Mouse (Mus musculus) CH12.LX (cell line): Measurements from ENCODE around the gene Hebp1. TPM values are rescaled to one million over a fixed set of nuclear protein-coding genes. Genes with fewer than 3 reads are reported as not detected.

Experiments used
- DNase-seq: peaks from one replicate; pipeline ENCODE4 v3.0.0-alpha.2; 2013; ENCODE audit errors: extremely low read depth
- H3K27ac ChIP-seq: 2 replicates; pipeline ENCODE4 v1.5.1; 2012; ENCODE audit warnings: low read depth, mild to moderate bottlenecking, control low read depth, moderate library complexity; ENCODE audit not compliant: insufficient read depth
- H3K27me3 ChIP-seq: replicated peaks from 2 replicates; pipeline ENCODE3; 2012; ENCODE audit warnings: inconsistent platforms
- H3K36me3 ChIP-seq, 2 experiments: replicated peaks in 1 of 2; 2 replicates each; pipeline versions ENCODE3 to v1.6.1; 2012; ENCODE audit warnings: inconsistent platforms in 1 of 2, low read length in 1 of 2, mild to moderate bottlenecking in 1 of 2, mixed read lengths in 1 of 2, moderate library complexity in 1 of 2; ENCODE audit not compliant: control insufficient read depth in 1 of 2, insufficient read depth in 1 of 2
- H3K4me1 ChIP-seq, 2 experiments: 2 replicates each; pipeline ENCODE4 v1.6.1; 2012; ENCODE audit warnings: inconsistent platforms in 1 of 2, moderate library complexity in 1 of 2; ENCODE audit not compliant: insufficient read depth in 2 of 2, control insufficient read depth in 1 of 2
- H3K4me2 ChIP-seq: 2 replicates; pipeline ENCODE4 v1.6.1; 2012; ENCODE audit warnings: low read depth, mild to moderate bottlenecking, control low read depth; ENCODE audit not compliant: poor library complexity, insufficient read depth, severe bottlenecking
- H3K4me3 ChIP-seq, 3 experiments: fragments of 150-350 bp in 1 of 3; sonication (generic) in 1 of 3; replicated peaks in 1 of 3; 2 replicates each; pipeline versions ENCODE3 to v1.5.1; 2011 to 2012; ENCODE audit warnings: low read depth in 2 of 3, low read length in 2 of 3, mild to moderate bottlenecking in 2 of 3, moderate library complexity in 2 of 3, control low read depth in 1 of 3, improper control_type of control experiment in 1 of 3, inconsistent platforms in 1 of 3, mixed read lengths in 1 of 3; ENCODE audit not compliant: poor library complexity in 1 of 3
- H3K79me2 ChIP-seq: replicated peaks from 2 replicates; pipeline ENCODE4 v1.6.1; 2012; ENCODE audit warnings: mild to moderate bottlenecking, moderate library complexity; ENCODE audit not compliant: control insufficient read depth, poor library complexity, insufficient read depth, severe bottlenecking; ENCODE audit errors: extremely low read depth
- H3K9ac ChIP-seq: 2 replicates; pipeline ENCODE4 v1.6.1; 2012; ENCODE audit warnings: low read depth, mild to moderate bottlenecking, control low read depth, moderate library complexity; ENCODE audit not compliant: insufficient read depth
- H3K9me3 ChIP-seq: replicated peaks from 2 replicates; pipeline ENCODE3; 2012; ENCODE audit warnings: low read length, inconsistent platforms, mixed read lengths
- BHLHE40 ChIP-seq: IDR thresholded peaks from 2 replicates; pipeline ENCODE4 v1.6.1; 2011; ENCODE audit warnings: mild to moderate bottlenecking, low read depth, low read length, improper control_type of control experiment
- CHD1 ChIP-seq: IDR thresholded peaks from 2 replicates; pipeline ENCODE4 v1.6.1; 2012; ENCODE audit warnings: low read depth, low read length, improper control_type of control experiment, inconsistent platforms
- E2F4 ChIP-seq: IDR thresholded peaks from 2 replicates; pipeline ENCODE4 v1.6.1; 2011; ENCODE audit warnings: low read depth, low read length, improper control_type of control experiment; ENCODE audit not compliant: insufficient replicate concordance
- ELF1 ChIP-seq: IDR thresholded peaks from 2 replicates; pipeline ENCODE4 v1.6.1; 2014; ENCODE audit warnings: low read depth, mild to moderate bottlenecking, inconsistent platforms, low read length, improper control_type of control experiment
- IRF4 ChIP-seq: IDR thresholded peaks from 2 replicates; pipeline ENCODE4 v1.6.1; 2014; ENCODE audit warnings: low read depth, mild to moderate bottlenecking, inconsistent platforms, low read length, improper control_type of control experiment
- JUND ChIP-seq: conservative IDR thresholded peaks from 2 replicates; pipeline ENCODE4 v1.6.1; 2011; ENCODE audit warnings: low read depth, low read length, improper control_type of control experiment
- KAT2A ChIP-seq: IDR thresholded peaks from 2 replicates; pipeline ENCODE4 v1.6.1; 2012; ENCODE audit warnings: low read length, improper control_type of control experiment, inconsistent platforms; ENCODE audit not compliant: insufficient replicate concordance
- MAFK ChIP-seq: IDR thresholded peaks from 2 replicates; pipeline ENCODE4 v1.6.1; 2011; ENCODE audit warnings: low read length, improper control_type of control experiment; ENCODE audit not compliant: insufficient replicate concordance
- MAX ChIP-seq: IDR thresholded peaks from 2 replicates; pipeline ENCODE4 v1.6.1; 2011; ENCODE audit warnings: low read length, improper control_type of control experiment
- MAZ ChIP-seq: IDR thresholded peaks from 2 replicates; pipeline ENCODE4 v1.6.1; 2012; ENCODE audit warnings: low read depth, mild to moderate bottlenecking, inconsistent platforms, low read length, improper control_type of control experiment, moderate library complexity
- MEF2A ChIP-seq: IDR thresholded peaks from 2 replicates; pipeline ENCODE4 v1.6.1; 2014; ENCODE audit warnings: low read depth, mild to moderate bottlenecking, inconsistent platforms, low read length, improper control_type of control experiment, borderline replicate concordance
- POLR2A ChIP-seq: IDR thresholded peaks from 2 replicates; pipeline ENCODE4 v1.6.1; 2011; ENCODE audit warnings: low read depth, mild to moderate bottlenecking, improper control_type of control experiment, low read length
- POLR2AphosphoS2 ChIP-seq: IDR thresholded peaks from 2 replicates; pipeline ENCODE4 v1.6.1; 2011; ENCODE audit warnings: low read depth, low read length, improper control_type of control experiment
- SIN3A ChIP-seq: IDR thresholded peaks from 2 replicates; pipeline ENCODE4 v1.6.1; 2012; ENCODE audit warnings: low read length, improper control_type of control experiment, inconsistent platforms
- TBP ChIP-seq: conservative IDR thresholded peaks from 2 replicates; pipeline ENCODE4 v1.6.1; 2011; ENCODE audit warnings: low read depth, low read length, improper control_type of control experiment
- UBTF ChIP-seq: IDR thresholded peaks from 2 replicates; pipeline ENCODE4 v1.6.1; 2012; ENCODE audit warnings: low read depth, mild to moderate bottlenecking, inconsistent platforms, low read length, improper control_type of control experiment, moderate library complexity
- USF1 ChIP-seq: IDR thresholded peaks from 2 replicates; pipeline ENCODE4 v1.6.1; 2014; ENCODE audit warnings: low read depth, mild to moderate bottlenecking, inconsistent platforms, low read length, improper control_type of control experiment
- USF2 ChIP-seq: conservative IDR thresholded peaks from 2 replicates; pipeline ENCODE4 v1.6.1; 2011; ENCODE audit warnings: low read depth, low read length, improper control_type of control experiment
- ZKSCAN1 ChIP-seq: IDR thresholded peaks from 2 replicates; pipeline ENCODE4 v1.6.1; 2012; ENCODE audit warnings: low read depth, inconsistent platforms, low read length, improper control_type of control experiment, borderline replicate concordance
- ZMIZ1 ChIP-seq: IDR thresholded peaks from 2 replicates; pipeline ENCODE4 v1.6.1; 2012; ENCODE audit warnings: low read depth, mild to moderate bottlenecking, inconsistent platforms, low read length, improper control_type of control experiment
- dilution Hi-C: fragments of 300-500 bp; cut with MboI; formaldehyde crosslinking; loops from 2 replicates; pipeline ENCODE4 v1.14.3; 2020; ENCODE audit warnings: low sequenced_read_pairs; ENCODE audit not compliant: extremely low pct_unique_long_range_greater_than_20kb, extremely low pct_ligation_motif_present
- in situ Hi-C: fragments of 300-500 bp; cut with MboI; formaldehyde crosslinking; loops from 3 replicates; pipeline ENCODE4 v1.14.3; 2019; ENCODE audit warnings: low sequenced_read_pairs, low pct_ligation_motif_present, low pct_unique_long_range_greater_than_20kb, mixed read lengths
- polyA plus RNA-seq: library from polyadenylated mRNA; unstranded; fragments of >175 nt; gene quantifications from 2 replicates; pipeline ENCODE4 v1.2.1, GENCODE M21; 2012; ENCODE audit warnings: low read depth; ENCODE audit not compliant: insufficient read length
- total RNA-seq, 2 experiments: library from RNA; depleted of rRNA; stranded (reverse); fragments of 300-350 nt in 1 of 2; fragments of >200 nt in 1 of 2; gene quantifications; 2 replicates each; pipeline ENCODE4 v1.2.3; 2012 to 2014

Hebp1 gene
- total and polyA plus RNA-seq, 3 experiments, result not detected

DNA sequence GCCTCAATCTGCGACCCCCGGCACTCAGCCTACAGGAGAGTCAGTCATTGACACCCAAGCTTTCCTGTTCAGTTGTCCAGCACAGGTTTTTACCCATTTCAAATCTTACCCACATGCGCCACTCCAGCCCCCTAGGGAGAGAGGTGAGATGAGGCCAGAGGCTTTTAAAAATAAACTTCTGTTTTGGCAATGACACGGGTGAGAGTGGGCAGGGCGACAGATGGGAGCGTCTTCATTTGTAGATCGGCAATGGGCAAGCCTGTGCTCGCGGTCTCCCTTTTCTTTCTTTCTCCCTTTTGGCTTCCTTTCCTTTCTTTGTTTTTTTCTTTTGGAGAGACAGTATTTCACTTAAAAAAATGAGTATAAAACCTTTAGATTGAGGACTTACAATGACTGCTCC lies 64.3 kb downstream of the Hebp1 start:
- no peaks in the 10 kb centered on the region for H3K36me3 ChIP-seq
- in situ Hi-C loops, result no loop called here
- H3K9me3 ChIP-seq, result no peaks in the 10 kb centered on the region
- H3K27me3 ChIP-seq, result peaks cover 13% of the 10 kb centered on the region
- no peak overlapping the region for H3K4me3 ChIP-seq
- dilution Hi-C loops, result no loop called here
- H3K9ac ChIP-seq, result no peak overlapping the region
- no peak overlapping the region for H3K27ac ChIP-seq
- H3K79me2 ChIP-seq, result no peaks in the 10 kb centered on the region
- no peak for TF ChIP-seq ELF1
- TF ChIP-seq MAX, result no peak
- no peak for TF ChIP-seq SIN3A
- TF ChIP-seq ZKSCAN1, result no peak
- no peak for TF ChIP-seq ZMIZ1
- no peak for TF ChIP-seq MEF2A
- TF ChIP-seq USF2, result no peak
- no peak for TF ChIP-seq E2F4
- no peak for TF ChIP-seq IRF4
- TF ChIP-seq UBTF, result no peak
- TF ChIP-seq BHLHE40, result no peak
- no peak for TF ChIP-seq JUND
- no peak for TF ChIP-seq CHD1
- no peak for TF ChIP-seq MAZ
- no peak for TF ChIP-seq TBP
- no peak for TF ChIP-seq USF1
- TF ChIP-seq POLR2AphosphoS2, result no peak
- TF ChIP-seq POLR2A, result no peak
- H3K4me2 ChIP-seq, result no peak overlapping the region
- no peak for DNase-seq
- H3K4me1 ChIP-seq, result 0 out of 4 replicates have a peak, but pooled peaks cover 0 to 2% of the 10 kb centered on the region in 2 experiments

DNA sequence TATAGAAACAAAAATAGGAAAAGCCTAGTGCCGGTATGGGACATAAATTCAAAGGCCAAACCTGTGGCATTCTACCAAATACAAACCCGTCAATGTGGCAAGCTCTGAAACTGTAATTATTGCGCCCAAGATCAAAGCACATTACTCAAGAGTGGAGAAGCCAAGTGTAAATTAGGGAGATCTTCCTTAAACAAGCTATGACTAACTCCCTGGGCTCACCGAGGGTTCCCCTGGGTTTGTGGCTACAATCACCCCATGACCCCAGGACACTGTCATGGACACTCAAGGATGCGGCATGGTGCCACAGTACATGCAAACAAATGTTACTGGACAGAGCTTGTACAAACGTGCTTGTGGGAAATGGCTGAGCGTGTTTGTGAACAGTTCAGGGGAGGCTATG lies 64.7 kb downstream of the Hebp1 start:
- H3K9me3 ChIP-seq, result no peaks in the 10 kb centered on the region
- in situ Hi-C loops (no loop called here), dilution Hi-C loops (no loop called here)
- no peaks in the 10 kb centered on the region for H3K36me3 ChIP-seq
- no peak overlapping the region for H3K4me3 ChIP-seq
- no peak for DNase-seq
- H3K27ac ChIP-seq, result no peak overlapping the region
- no peak overlapping the region for H3K9ac ChIP-seq
- TF ChIP-seq MAX (no peak), KAT2A (no peak), MAFK (no peak)
- no peaks in the 10 kb centered on the region for H3K4me1 ChIP-seq
- H3K4me2 ChIP-seq, result no peak overlapping the region
- no peaks in the 10 kb centered on the region for H3K79me2 ChIP-seq
- H3K27me3 ChIP-seq, result peaks cover 13% of the 10 kb centered on the region
